Mouse (Mus musculus): ENCODE measurements around the gene Efcab7.

- TF ChIP-seq CTCF (IDR thresholded peaks at IDR 0.05) (no peak), POLR2A (IDR thresholded peaks at IDR 0.05; ENCODE audit: insufficient read depth, low read depth, low read length) (no peak)
Measured at GRCm38 (mm10) chr4:99947896-99948295, 118.9 kb downstream of the Efcab7 start.

Data from heart, adult 2 months (tissue).